Mouse (Mus musculus): ENCODE results near the gene Fam192a.
A peak's percentile ranks its signal among the peaks of the same experiment; 100 is the strongest.

Fam192a gene

GRCm38 (mm10) chr8:94532525-94532872, 69.3 kb downstream of the Fam192a start:
- peak; percentile 16 for DNase-seq (ENCODE audit: low spot score)

GRCm38 (mm10) chr8:94532000-94532399, 69.8 kb downstream of the Fam192a start:
- DNase-seq (ENCODE audit: low spot score): peak; percentile 21

- peak; percentile 34 for DNase-seq (ENCODE audit: low spot score)
Observed at GRCm38 (mm10) chr8:94530643-94531042, 71.2 kb downstream of the Fam192a start.

GRCm38 (mm10) chr8:94529875-94530274, 71.9 kb downstream of the Fam192a start:
- no peak for DNase-seq (ENCODE audit: low spot score)

DNA sequence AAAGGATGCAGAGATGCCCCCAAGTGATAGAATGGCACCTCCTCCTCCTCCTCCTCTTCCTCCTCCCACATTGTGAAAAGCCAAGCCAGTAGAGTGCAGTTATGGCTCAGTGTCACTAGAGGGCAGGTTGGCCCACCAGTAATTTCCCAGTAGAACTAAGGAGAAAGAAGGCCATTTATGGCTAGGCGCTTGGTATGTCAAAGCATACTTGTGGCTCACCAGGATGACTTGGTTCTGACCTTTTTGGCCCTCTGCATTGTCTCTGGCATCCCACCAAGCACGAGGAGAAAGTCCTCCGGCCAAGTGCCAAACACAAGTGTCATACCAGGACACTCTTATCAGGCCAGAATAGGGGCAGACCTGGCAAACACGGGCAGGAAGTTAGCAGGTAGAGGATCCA, 73.6 kb downstream of the Fam192a start:
- DNase-seq (ENCODE audit: low spot score): peak; percentile 29

DNA sequence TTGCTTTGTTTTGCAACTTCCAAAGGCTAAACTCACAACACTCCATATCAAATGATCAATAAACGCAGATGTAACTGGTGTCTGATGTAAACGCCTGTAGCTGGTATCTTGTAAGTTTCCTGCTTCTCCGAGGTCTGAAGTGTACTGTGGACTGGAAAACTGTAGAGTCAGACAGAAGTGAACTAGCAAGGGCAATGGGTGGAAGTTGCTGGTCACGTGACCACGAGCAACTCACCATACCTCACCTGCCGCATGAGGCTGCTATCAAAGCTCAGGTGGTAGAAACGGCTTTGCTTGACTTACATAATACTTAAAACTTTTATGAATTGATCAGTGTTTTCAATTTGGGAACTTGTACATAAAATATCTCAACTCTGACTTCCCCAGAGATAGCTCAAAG, 74.6 kb downstream of the Fam192a start:
- no peak for DNase-seq (ENCODE audit: low spot score)

GRCm38 (mm10) chr8:94524554-94524953, 77.2 kb downstream of the Fam192a start:
- DNase-seq (ENCODE audit: low spot score): no peak
